Mouse (Mus musculus): ENCODE data around the gene Crtc3.

The Crtc3 gene

DNA sequence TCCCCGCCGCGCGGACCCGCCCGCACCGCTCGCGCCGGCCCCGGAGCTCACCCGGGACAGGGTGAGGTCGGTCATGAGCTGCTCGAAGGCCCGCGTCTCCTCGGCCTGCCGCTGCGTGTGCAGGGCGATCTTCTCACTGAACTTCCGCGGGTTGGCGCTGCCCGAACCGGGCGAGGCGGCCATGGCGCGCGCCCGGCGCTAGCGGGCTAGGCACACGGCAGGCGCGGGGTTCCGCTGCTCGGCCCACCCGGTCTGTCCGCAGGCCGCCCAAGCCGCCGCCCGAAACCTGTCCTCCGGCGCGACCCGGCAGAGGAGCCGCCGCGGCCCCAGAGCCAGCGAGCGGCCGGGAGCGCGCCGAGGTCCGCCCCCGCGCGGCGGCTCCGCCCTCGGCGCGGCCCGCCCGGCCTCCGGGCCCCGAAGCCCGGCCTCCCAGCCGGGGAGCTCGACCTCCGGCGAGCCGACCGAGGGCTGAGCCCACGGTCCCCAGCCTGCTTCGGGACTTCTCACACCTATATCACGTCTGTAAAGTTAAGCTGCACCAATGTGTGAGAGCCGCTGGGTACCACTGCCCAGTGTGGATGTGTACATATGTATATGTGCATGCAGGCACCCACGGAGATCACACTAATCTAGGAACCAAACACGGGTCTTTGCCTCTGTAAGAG is at the start of gene Crtc3:
Gene Crtc3 (minus strand): TSS at position 322 of the 665 bp plus-strand sequence.
- DNase-seq (ENCODE audit: extremely low spot score, low spot score): peak; percentile 83

- no peak for DNase-seq (ENCODE audit: extremely low spot score, low spot score)
Measured at GRCm38 (mm10) chr7:80736199-80736598, 47.5 kb upstream of the Crtc3 start.

DNA sequence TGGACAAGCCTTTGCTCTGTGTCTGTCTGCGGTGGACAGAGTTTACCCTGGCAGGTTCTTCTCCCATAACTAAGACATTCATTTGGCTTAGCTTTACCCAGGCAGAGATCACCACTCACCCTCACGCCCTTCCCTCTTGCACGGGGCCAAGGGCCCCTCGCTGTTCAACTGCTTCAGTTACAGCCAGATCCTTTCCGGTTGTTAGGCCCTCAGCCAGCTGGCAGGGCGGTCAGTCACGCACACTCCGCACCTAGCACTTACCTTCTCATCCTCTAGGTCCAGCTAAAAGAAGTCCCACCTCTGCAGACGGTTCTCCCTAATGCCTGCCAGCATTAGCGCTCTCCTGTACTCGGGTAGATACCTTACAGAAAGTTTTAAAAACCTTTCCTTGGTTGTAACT is 44.3 kb upstream of the Crtc3 start:
- DNase-seq (ENCODE audit: extremely low spot score, low spot score): no peak

DNA sequence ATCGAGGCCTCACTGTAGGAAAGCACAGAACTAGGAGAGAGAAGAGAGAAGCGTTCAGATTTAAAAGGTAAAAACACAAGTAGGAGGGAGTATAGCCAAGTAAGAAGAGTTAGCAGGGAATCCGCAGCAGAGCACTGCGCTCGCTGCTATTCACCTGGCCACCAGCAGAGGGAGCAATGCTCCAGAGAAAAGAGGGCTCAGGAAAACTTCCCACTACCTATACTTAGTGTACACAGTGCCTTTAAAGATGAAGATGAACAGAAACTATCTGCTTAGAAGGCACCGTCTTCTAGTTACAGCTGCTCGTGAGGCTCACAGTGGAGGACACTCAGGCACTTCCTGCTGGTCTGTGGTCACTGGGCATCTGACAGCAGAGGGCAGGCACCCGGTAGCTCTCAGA is 41.0 kb upstream of the Crtc3 start:
- peak; percentile 78 for DNase-seq (ENCODE audit: extremely low spot score, low spot score)

GRCm38 (mm10) chr7:80721041-80721440 is 32.4 kb upstream of the Crtc3 start:
- DNase-seq (ENCODE audit: extremely low spot score, low spot score): no peak

GRCm38 (mm10) chr7:80719582-80719981 is 30.9 kb upstream of the Crtc3 start:
- no peak for DNase-seq (ENCODE audit: extremely low spot score, low spot score)

GRCm38 (mm10) chr7:80719038-80719437 is 30.4 kb upstream of the Crtc3 start:
- DNase-seq (ENCODE audit: extremely low spot score, low spot score): no peak

- no peak for DNase-seq (ENCODE audit: extremely low spot score, low spot score)
Measured at GRCm38 (mm10) chr7:80718471-80718870, 29.8 kb upstream of the Crtc3 start.

DNA sequence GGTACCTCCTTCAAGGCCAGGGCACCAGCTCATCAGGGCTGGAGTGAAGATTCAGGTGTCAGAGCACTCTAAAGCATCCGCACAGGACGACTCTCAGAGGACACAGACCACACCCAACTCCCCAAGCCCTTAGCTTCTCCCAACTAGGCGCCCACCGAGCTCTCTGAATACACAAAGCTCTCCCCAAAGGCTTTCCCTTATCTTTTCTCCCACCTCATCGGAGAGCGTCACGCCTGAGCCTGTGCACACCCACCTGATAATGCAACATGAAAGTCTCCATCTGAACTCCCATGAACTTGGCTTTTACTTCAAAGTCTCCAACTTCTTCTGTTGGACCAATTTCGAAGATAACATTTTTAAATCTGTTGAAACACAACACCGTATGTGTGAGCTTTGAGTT is 28.1 kb upstream of the Crtc3 start:
- no peak for DNase-seq (ENCODE audit: extremely low spot score, low spot score)

- no peak for DNase-seq (ENCODE audit: extremely low spot score, low spot score)
Measured at GRCm38 (mm10) chr7:80715306-80715705, 26.6 kb upstream of the Crtc3 start.

DNA sequence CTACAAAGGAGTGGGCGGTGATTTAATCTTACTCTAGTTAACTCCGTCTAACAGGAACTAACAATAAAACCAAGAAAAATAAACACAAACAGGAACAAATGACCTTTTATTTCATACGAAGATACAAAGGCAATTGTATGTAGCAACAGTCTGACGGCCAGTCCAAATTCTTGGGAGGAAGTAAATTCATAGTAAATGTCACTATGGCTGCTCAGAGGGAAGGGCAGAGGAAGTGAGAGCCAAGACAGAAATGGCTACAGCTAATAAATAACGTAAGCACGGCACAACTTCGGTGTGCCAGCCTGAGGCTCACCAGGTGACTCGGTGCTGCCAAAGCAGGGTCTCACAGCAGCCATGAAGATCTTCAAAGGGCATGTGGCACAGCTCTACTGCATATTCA is 22.8 kb upstream of the Crtc3 start:
- no peak for DNase-seq (ENCODE audit: extremely low spot score, low spot score)

- DNase-seq (ENCODE audit: extremely low spot score, low spot score): no peak
Measured at GRCm38 (mm10) chr7:80710333-80710732, 21.7 kb upstream of the Crtc3 start.

GRCm38 (mm10) chr7:80704066-80704465 is 15.4 kb upstream of the Crtc3 start:
- DNase-seq (ENCODE audit: extremely low spot score, low spot score): no peak

GRCm38 (mm10) chr7:80702510-80702909 is 13.8 kb upstream of the Crtc3 start:
- DNase-seq (ENCODE audit: extremely low spot score, low spot score): no peak

- DNase-seq (ENCODE audit: extremely low spot score, low spot score): no peak
Measured at GRCm38 (mm10) chr7:80699709-80700108, 11.0 kb upstream of the Crtc3 start.

- no peak for DNase-seq (ENCODE audit: extremely low spot score, low spot score)
Measured at GRCm38 (mm10) chr7:80698940-80699339, 10.3 kb upstream of the Crtc3 start.

DNA sequence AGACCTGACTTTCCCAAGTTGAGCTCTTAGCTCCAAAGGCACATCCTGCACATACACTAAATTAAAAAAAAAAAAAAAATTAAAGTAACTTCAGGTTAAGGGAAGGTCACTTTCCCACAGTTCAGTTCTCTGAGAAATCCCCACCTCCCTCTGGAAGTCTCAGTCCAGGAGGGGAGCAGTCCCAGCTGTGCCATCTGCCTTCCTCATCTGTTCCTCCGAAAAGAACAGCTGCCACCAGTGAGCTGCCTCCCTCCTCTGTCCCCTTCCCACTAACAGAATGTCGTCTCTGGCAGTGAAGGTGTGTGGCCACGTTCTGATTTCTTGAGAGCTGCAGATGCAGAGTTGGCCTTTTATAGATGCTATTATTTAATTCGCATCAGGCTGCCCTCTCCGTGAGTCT is 9.2 kb upstream of the Crtc3 start:
- DNase-seq (ENCODE audit: extremely low spot score, low spot score): no peak

GRCm38 (mm10) chr7:80696903-80697302 is 8.2 kb upstream of the Crtc3 start:
- DNase-seq (ENCODE audit: extremely low spot score, low spot score): no peak

- no peak for DNase-seq (ENCODE audit: extremely low spot score, low spot score)
Measured at GRCm38 (mm10) chr7:80696334-80696733, 7.7 kb upstream of the Crtc3 start.

- no peak for DNase-seq (ENCODE audit: extremely low spot score, low spot score)
Measured at GRCm38 (mm10) chr7:80692472-80692871, 3.8 kb upstream of the Crtc3 start.

- no peak for DNase-seq (ENCODE audit: extremely low spot score, low spot score)
Measured at GRCm38 (mm10) chr7:80691131-80691530, 2.5 kb upstream of the Crtc3 start.

DNA sequence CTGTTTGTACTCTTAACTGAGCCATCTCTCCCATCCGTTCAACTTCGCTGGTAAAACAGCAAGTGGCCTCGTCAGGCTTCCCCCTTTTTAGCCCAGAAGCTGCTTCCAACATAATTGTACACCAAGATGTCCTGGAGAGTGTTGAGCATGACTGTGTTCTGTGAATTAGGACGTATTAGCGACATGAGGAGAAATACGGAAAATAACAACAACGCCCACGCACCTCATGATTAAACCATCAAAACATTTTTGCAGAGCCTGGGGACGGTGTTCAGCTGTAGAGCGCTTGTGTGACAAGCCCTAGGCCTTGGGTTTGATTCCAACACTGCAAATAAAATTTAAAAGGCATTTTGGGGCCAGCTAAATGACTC is 529 bp upstream of the Crtc3 start:
- DNase-seq (ENCODE audit: extremely low spot score, low spot score): peak; percentile 69

DNA sequence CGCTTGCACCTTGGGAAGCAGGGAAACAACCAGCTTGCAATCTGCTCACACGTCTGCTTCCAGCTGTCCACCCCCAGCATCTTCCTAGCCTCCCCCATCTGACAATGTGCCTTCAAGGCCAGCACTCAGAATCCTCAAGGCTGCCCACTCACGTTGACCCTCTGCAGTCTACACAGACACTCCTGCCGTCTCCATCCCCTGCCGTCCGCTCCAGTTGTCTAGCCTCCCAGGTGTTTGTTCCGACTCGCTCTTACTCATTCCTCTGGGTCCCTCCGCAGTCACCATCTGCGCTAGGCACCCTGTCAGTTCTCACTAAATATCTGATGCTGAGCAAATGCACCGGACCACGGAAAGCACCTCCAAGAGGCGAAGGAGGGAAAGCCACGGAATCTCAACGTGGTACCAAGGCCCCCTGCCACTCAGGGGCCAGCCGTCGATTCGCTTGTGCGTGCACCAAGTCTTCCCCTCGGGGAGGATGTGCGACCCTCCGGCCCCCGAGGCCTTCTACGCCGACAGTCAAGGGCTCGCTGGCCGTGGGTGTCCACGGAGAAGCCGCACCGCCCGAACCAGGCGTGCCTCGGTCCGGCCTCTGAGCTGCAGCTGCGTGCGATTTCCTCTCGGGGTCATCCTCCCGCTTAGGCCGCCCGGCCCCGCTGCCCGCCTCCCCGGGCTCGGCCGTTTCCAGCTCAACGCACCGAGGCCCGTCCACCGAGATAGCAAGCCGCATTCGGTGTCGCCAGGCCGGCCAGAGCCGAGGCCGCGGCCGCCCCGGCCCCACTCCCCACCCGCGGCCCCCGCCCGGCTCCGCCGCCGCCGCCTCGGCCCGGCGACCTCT is 739 bp downstream of the Crtc3 start:
- DNase-seq (ENCODE audit: extremely low spot score, low spot score): peak; percentile 79

All from neural tube, embryonic 10.5 days (tissue).